Mouse (Mus musculus) intestine, postnatal 0 days (tissue): ENCODE measurements around the gene Syce1l. TPM values are rescaled to one million over a fixed set of nuclear protein-coding genes. Genes with fewer than 3 reads are reported as not detected.

ENCODE experiments used
- ATAC-seq: fragments of 200-750 bp; cut with Nextera tagmentation; 2 replicates; pipeline ENCODE4 v1.8.0; 2017; ENCODE audit warnings: mild to moderate bottlenecking, moderate TSS enrichment, moderate library complexity
- H3K27ac ChIP-seq: fragments of 300-500 bp; sonication (generic); 2 replicates; pipeline ENCODE4 v1.5.1; 2014; ENCODE audit warnings: mild to moderate bottlenecking, low read depth, low read length, moderate library complexity
- H3K27me3 ChIP-seq: fragments of 300-500 bp; sonication (generic); replicated peaks from 2 replicates; pipeline ENCODE4 v1.6.1; 2014; ENCODE audit warnings: low read length, mixed read lengths; ENCODE audit not compliant: control insufficient read depth, insufficient read depth
- H3K36me3 ChIP-seq: fragments of 300-500 bp; sonication (generic); 2 replicates; pipeline ENCODE4 v1.6.1; 2014; ENCODE audit warnings: mild to moderate bottlenecking, moderate library complexity; ENCODE audit not compliant: control insufficient read depth, insufficient read depth
- H3K4me1 ChIP-seq: fragments of 300-500 bp; sonication (generic); replicated peaks from 2 replicates; pipeline ENCODE4 v1.6.1; 2014; ENCODE audit warnings: antibody characterized with exemption, low read length, mixed read lengths; ENCODE audit not compliant: control insufficient read depth, insufficient read depth
- H3K4me2 ChIP-seq: fragments of 300-500 bp; sonication (generic); replicated peaks from 2 replicates; pipeline ENCODE4 v1.6.1; 2014; ENCODE audit warnings: low read depth, mild to moderate bottlenecking, moderate library complexity
- H3K4me3 ChIP-seq: fragments of 300-500 bp; sonication (generic); 2 replicates; pipeline ENCODE4 v1.5.1; 2014; ENCODE audit warnings: low read depth, low read length
- H3K9ac ChIP-seq: fragments of 300-500 bp; sonication (generic); 2 replicates; pipeline ENCODE4 v1.6.1; 2014; ENCODE audit warnings: mild to moderate bottlenecking, low read depth, low read length
- H3K9me3 ChIP-seq: fragments of 300-500 bp; sonication (generic); 2 replicates; pipeline ENCODE4 v1.6.1; 2016; ENCODE audit warnings: mixed run types; ENCODE audit not compliant: control insufficient read depth
- CTCF ChIP-seq: sonication (generic); IDR thresholded peaks from 2 replicates; pipeline ENCODE4 v1.5.1; 2016; ENCODE audit warnings: low read depth, mild to moderate bottlenecking, control low read depth, antibody characterized with exemption, moderate library complexity
- WGBS: fragments of 180-500 bp; shearing (Covaris S2); extraction: QIAGEN DNeasy Blood & Tissue Kit; methylation state at CpG from one replicate; pipeline ENCODE4 v1.1.7; 2014; 5-methylcytosine and 5-hydroxymethylcytosine counted together
- polyA plus RNA-seq: library from polyadenylated mRNA; unstranded; fragments of >200 nt; fragmentation: Nextera tagmentation; extraction: Ambion mirVana; gene quantifications from 2 replicates; pipeline ENCODE4 v1.2.1, GENCODE M21; 2015

Syce1l gene
- polyA plus RNA-seq, 1 experiment from 2014 or later, result not detected

- H3K9me3 ChIP-seq, result no peaks in the 10 kb centered on the region
- H3K27ac ChIP-seq, result no peak overlapping the region
- H3K4me3 ChIP-seq, result no peak overlapping the region
- ATAC-seq, result no peak
- H3K4me2 ChIP-seq, result no peak overlapping the region
- H3K36me3 ChIP-seq, result no peaks in the 10 kb centered on the region
- no peaks in the 10 kb centered on the region for H3K27me3 ChIP-seq
- H3K4me1 ChIP-seq, result no peaks in the 10 kb centered on the region
- H3K9ac ChIP-seq, result no peak overlapping the region
- no peak for TF ChIP-seq CTCF
- 84% methylated on average over 11 of the region's 11 CpGs for WGBS
Observed at GRCm38 (mm10) chr8:113656681-113657298, 13.8 kb downstream of the Syce1l start.

DNA sequence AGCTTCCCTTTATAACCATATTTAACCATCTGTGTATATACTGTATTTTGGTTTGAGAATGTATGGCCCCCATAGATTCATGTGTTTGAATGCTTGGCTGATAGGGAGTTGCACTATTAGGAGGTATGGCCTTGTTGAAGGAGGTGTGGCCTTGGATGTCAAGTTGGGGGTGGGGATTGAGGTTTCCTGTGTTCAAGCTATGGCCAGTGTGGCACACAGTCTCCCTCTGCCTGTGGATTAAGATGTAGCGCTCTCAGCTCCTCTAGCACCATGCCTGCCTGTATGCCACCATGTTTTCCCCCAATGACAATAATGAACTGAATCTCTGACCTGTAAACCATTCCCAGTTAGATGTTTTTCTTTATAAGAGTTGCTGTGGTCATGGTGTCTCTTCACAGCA lies 17.1 kb downstream of the Syce1l start:
- no peak for ATAC-seq
- 97% methylated on average over 1 of the region's 1 CpGs for WGBS
- Histone ChIP-seq H3K36me3 (no peaks in the 10 kb centered on the region), H3K27ac (no peak overlapping the region), H3K9me3 (no peaks in the 10 kb centered on the region), H3K27me3 (no peaks in the 10 kb centered on the region), H3K9ac (no peak overlapping the region), H3K4me2 (no peak overlapping the region), H3K4me1 (no peaks in the 10 kb centered on the region), H3K4me3 (no peak overlapping the region)
- TF ChIP-seq CTCF, result no peak

DNA sequence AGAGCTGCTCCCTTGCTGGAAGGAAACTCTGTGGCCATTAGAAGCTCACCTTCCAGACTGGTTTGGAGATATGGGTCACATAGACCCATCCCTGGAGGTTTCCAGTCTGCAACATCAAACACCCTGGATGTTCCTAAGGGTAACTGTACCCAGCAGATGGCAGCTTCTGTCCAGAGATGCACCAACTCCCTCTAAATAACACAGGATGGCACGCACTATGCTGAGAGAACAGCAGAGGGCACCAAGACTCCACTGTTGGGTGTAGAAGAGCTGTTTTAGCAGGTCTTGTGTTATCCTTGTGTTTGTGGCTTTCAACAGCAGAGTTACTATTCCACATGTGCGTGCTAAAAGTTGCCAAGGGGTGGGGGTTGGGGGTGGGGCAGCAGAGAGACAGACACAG lies 21.5 kb downstream of the Syce1l start:
- Histone ChIP-seq H3K4me1 (no peaks in the 10 kb centered on the region), H3K4me3 (no peak overlapping the region), H3K27ac (no peak overlapping the region), H3K36me3 (no peaks in the 10 kb centered on the region), H3K9me3 (no peaks in the 10 kb centered on the region), H3K27me3 (no peaks in the 10 kb centered on the region), H3K9ac (no peak overlapping the region), H3K4me2 (no peak overlapping the region)
- peak; percentile 96 for TF ChIP-seq CTCF
- ATAC-seq, result no peak
- WGBS, result 7% methylated on average over 2 of the region's 2 CpGs

DNA sequence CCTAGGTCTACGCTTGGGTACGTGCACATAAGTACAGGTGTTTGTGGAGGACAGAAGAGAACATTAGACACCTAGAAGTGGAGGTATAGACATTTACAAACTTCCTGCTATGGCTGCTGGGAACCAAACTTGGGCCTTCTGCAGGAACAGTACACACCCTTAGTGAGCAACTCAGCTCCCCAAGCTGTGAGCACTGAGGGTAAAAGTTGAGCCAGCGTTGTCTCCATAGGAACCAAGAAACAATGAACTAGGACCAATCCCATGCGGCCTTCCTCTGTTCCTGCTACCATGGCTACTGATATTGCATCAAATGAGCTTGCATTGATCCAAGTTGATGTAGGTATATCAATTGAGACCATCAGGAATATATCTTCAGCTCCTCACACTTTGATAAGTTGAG lies 22.0 kb downstream of the Syce1l start:
- Histone ChIP-seq H3K36me3 (no peaks in the 10 kb centered on the region), H3K9ac (no peak overlapping the region), H3K4me1 (no peaks in the 10 kb centered on the region), H3K27me3 (no peaks in the 10 kb centered on the region), H3K27ac (no peak overlapping the region), H3K4me2 (no peak overlapping the region), H3K9me3 (no peaks in the 10 kb centered on the region), H3K4me3 (no peak overlapping the region)
- TF ChIP-seq CTCF, result no peak
- 62% methylated on average over 4 of the region's 4 CpGs for WGBS
- ATAC-seq, result no peak

- no peak overlapping the region for H3K4me3 ChIP-seq
- 67% methylated on average over 8 of the region's 8 CpGs for WGBS
- H3K27me3 ChIP-seq, result no peaks in the 10 kb centered on the region
- no peaks in the 10 kb centered on the region for H3K9me3 ChIP-seq
- H3K36me3 ChIP-seq, result no peaks in the 10 kb centered on the region
- no peaks in the 10 kb centered on the region for H3K4me1 ChIP-seq
- no peak overlapping the region for H3K9ac ChIP-seq
- TF ChIP-seq CTCF, result no peak
- no peak overlapping the region for H3K4me2 ChIP-seq
- H3K27ac ChIP-seq, result no peak overlapping the region
- ATAC-seq, result no peak
Observed at GRCm38 (mm10) chr8:113665951-113666350, 22.9 kb downstream of the Syce1l start.

- no peaks in the 10 kb centered on the region for H3K4me1 ChIP-seq
- no peak overlapping the region for H3K27ac ChIP-seq
- ATAC-seq, result no peak
- H3K9ac ChIP-seq, result no peak overlapping the region
- H3K27me3 ChIP-seq, result no peaks in the 10 kb centered on the region
- H3K36me3 ChIP-seq, result no peaks in the 10 kb centered on the region
- no peak for TF ChIP-seq CTCF
- H3K9me3 ChIP-seq, result no peaks in the 10 kb centered on the region
- no peak overlapping the region for H3K4me2 ChIP-seq
- WGBS, result 70% methylated on average over 16 of the region's 16 CpGs
- H3K4me3 ChIP-seq, result no peak overlapping the region
Observed at GRCm38 (mm10) chr8:113666714-113667432, 23.9 kb downstream of the Syce1l start.
